Mouse (Mus musculus) liver, embryonic 11.5 days (tissue): ENCODE results near the gene Dnajc24. TPM values are rescaled to one million over a fixed set of nuclear protein-coding genes. Genes with fewer than 3 reads are reported as not detected.

ENCODE experiments used
- microRNA-seq: library from miRNA; unstranded; fragments of <30 nt; microRNA quantifications from one replicate; pipeline ENCODE4, GENCODE M21; 2017; ENCODE audit warnings: borderline number of aligned reads
- polyA plus RNA-seq: library from polyadenylated mRNA; unstranded; fragments of >200 nt; fragmentation: Nextera tagmentation; extraction: Ambion mirVana; gene quantifications from 2 replicates; pipeline ENCODE4 v1.2.1, GENCODE M21; 2014

Dnajc24 gene
- polyA plus RNA-seq, 1 experiment from 2014 or later = 35.5 TPM

Small RNA genes lying within 50 kb of the gene (microRNA-seq; reads per million reads assigned to microRNA genes)
- gene Gm22002 = not detected

Other genes starting within 250 kb of the Dnajc24 start
- 28.2 and 35.3 TPM in 2 replicates for gene Elp4, start 99.0 kb downstream of the Dnajc24 start, polyA plus RNA-seq
- 105 and 110 TPM in 2 replicates for gene Immp1l, start 98.9 kb downstream of the Dnajc24 start, polyA plus RNA-seq